Mouse (Mus musculus) spleen, adult 2 months (tissue): ENCODE data around the gene Bean1. TPM values are rescaled to one million over a fixed set of nuclear protein-coding genes. Genes with fewer than 3 reads are reported as not detected.

Experiments used
- DNase-seq, 2 experiments: peaks; one replicate each; pipeline versions ENCODE4 v3.0.0 to v3.0.0-alpha.2; 2012 to 2021; ENCODE audit warnings: low spot score in 2 of 2, low read depth in 1 of 2
- H3K27ac ChIP-seq: fragments of 200-500 bp; 2 replicates; pipeline ENCODE4 v1.5.1; 2012; ENCODE audit warnings: low read length, inconsistent platforms; ENCODE audit not compliant: insufficient read depth
- H3K27me3 ChIP-seq: fragments of 200-500 bp; 2 replicates; pipeline ENCODE4 v1.6.1; 2012; ENCODE audit warnings: mild to moderate bottlenecking, moderate library complexity, low read length, inconsistent platforms; ENCODE audit not compliant: control insufficient read depth, insufficient read depth
- H3K36me3 ChIP-seq: fragments of 200-500 bp; 2 replicates; pipeline ENCODE4 v1.6.1; 2012; ENCODE audit warnings: mild to moderate bottlenecking, low read length, inconsistent platforms; ENCODE audit not compliant: control insufficient read depth, insufficient read depth
- H3K4me1 ChIP-seq: fragments of 200-500 bp; 2 replicates; pipeline ENCODE4 v1.6.1; 2011; ENCODE audit warnings: inconsistent platforms; ENCODE audit not compliant: control insufficient read depth, insufficient read depth, insufficient read length
- H3K4me3 ChIP-seq: fragments of 200-500 bp; 2 replicates; pipeline ENCODE4 v1.5.1; 2011; ENCODE audit warnings: mild to moderate bottlenecking, inconsistent platforms; ENCODE audit not compliant: insufficient read depth, insufficient read length; ENCODE audit errors: extremely low read depth
- CTCF ChIP-seq: fragments of 200-500 bp; IDR thresholded peaks from 2 replicates; pipeline ENCODE4 v1.5.1; 2011; ENCODE audit warnings: mild to moderate bottlenecking, inconsistent platforms; ENCODE audit not compliant: insufficient read depth, insufficient read length, insufficient replicate concordance; ENCODE audit errors: extremely low read depth
- POLR2A ChIP-seq: fragments of 200-500 bp; IDR thresholded peaks from 2 replicates; pipeline ENCODE4 v1.6.1; 2011; ENCODE audit warnings: low read depth, low read length, inconsistent platforms
- WGBS: fragments of 180-500 bp; shearing (Covaris S2); methylation state at CpG from one replicate; pipeline ENCODE4 v1.1.7; 2018; 5-methylcytosine and 5-hydroxymethylcytosine counted together
- polyA plus RNA-seq: library from polyadenylated mRNA; depleted of rRNA; stranded (reverse); fragments of >200 nt; gene quantifications from 2 replicates; pipeline ENCODE4 v1.2.3, GENCODE M21; 2012

Gene Bean1
- polyA plus RNA-seq, 1 experiment: 0.72 TPM

DNA sequence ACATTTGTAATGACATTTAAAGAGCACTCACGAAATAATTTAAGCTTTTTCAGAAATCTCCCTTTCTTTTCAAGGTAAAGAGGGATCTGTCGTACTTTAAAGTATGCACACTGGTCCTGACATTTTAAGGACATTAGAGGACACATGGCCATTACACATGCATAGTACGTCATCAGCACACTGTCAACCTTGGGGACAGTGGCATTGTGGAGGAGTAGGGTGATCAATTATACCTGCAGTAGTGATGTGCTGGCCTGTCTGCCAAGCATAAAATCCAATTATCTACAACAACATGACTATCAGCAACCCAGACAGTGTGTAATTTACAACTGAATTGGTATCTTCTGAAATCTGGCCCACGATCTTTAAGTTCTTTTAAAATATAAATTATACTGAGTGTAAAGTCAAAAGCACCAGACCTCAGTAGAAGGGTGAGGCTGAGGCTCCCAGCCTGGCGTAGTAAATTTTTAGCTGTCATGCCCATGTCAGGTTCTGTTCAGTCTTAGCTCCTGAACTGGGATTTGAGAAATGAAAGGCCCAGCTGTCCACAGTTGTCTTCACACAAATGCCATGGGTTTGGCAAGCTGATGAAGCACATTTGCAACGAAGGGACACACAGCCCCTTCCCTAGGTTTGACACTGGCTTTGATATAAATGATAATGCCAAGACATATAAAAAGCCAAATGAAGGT is 20.7 kb downstream of the Bean1 start:
- Histone ChIP-seq H3K27me3 (no peaks in the 10 kb centered on the region), H3K4me3 (no peak overlapping the region), H3K4me1 (0 out of 2 replicates have a peak, but pooled peaks cover 2% of the 10 kb centered on the region), H3K27ac (no peak overlapping the region), H3K36me3 (no peaks in the 10 kb centered on the region)
- TF ChIP-seq CTCF: no peak
- TF ChIP-seq POLR2A: no peak
- no peak for DNase-seq
- 84% methylated on average over 6 of the region's 6 CpGs for WGBS

GRCm38 (mm10) chr8:104191496-104191895 is 21.3 kb downstream of the Bean1 start:
- DNase-seq: peak in 1 of 2 experiments; percentile 15
- Histone ChIP-seq H3K4me3 (no peak overlapping the region), H3K4me1 (0 out of 2 replicates have a peak, but pooled peaks cover 2% of the 10 kb centered on the region), H3K36me3 (no peaks in the 10 kb centered on the region), H3K27ac (no peak overlapping the region), H3K27me3 (no peaks in the 10 kb centered on the region)
- no peak for TF ChIP-seq POLR2A
- TF ChIP-seq CTCF: no peak
- 27% methylated on average over 11 of the region's 11 CpGs for WGBS

GRCm38 (mm10) chr8:104199802-104200201 is 29.6 kb downstream of the Bean1 start:
- no peak for DNase-seq
- WGBS: 18% methylated on average over 5 of the region's 5 CpGs
- Histone ChIP-seq H3K4me3 (no peak overlapping the region), H3K4me1 (peaks cover 3% of the 10 kb centered on the region; the same call in 1 of the 2 replicates), H3K27ac (no peak overlapping the region), H3K36me3 (no peaks in the 10 kb centered on the region), H3K27me3 (no peaks in the 10 kb centered on the region)
- TF ChIP-seq CTCF (no peak), POLR2A (no peak)

GRCm38 (mm10) chr8:104201622-104202021 is 31.4 kb downstream of the Bean1 start:
- Histone ChIP-seq H3K27me3 (no peaks in the 10 kb centered on the region), H3K4me1 (peaks cover 3% of the 10 kb centered on the region; the same call in 1 of the 2 replicates), H3K36me3 (no peaks in the 10 kb centered on the region), H3K27ac (no peak overlapping the region), H3K4me3 (no peak overlapping the region)
- 91% methylated on average over 3 of the region's 3 CpGs for WGBS
- no peak for DNase-seq
- no peak for TF ChIP-seq CTCF
- no peak for TF ChIP-seq POLR2A

- 93% methylated on average over 4 of the region's 4 CpGs for WGBS
- H3K27ac ChIP-seq: no peak overlapping the region
- no peaks in the 10 kb centered on the region for H3K36me3 ChIP-seq
- DNase-seq: no peak
- no peak overlapping the region for H3K4me3 ChIP-seq
- H3K27me3 ChIP-seq: no peaks in the 10 kb centered on the region
- TF ChIP-seq CTCF (no peak), POLR2A (no peak)
- H3K4me1 ChIP-seq: peaks cover 3% of the 10 kb centered on the region; the same call in 1 of the 2 replicates
These were observed 32.1 kb downstream of the Bean1 start for GRCm38 (mm10) chr8:104202320-104202719.

DNA sequence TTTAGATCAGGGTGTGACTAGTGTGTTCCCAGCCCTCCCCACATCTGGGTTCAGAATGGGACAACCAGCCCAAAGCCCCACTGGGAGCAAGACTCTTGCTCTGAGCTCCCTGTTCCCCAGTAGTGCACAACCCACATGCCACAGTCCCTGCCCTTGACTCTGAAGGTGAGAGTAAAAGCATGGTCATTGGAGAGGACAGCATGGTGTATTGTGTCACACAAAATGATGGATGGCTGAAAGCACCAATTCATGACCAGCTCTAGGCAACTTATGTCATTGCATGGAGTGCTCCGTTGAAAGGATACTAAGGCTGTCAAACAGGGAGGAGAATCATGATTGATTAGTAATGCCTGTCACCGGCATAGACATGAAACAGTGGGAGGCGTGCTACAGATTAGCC is 35.0 kb downstream of the Bean1 start:
- no peaks in the 10 kb centered on the region for H3K27me3 ChIP-seq
- no peak for DNase-seq
- H3K27ac ChIP-seq: no peak overlapping the region
- H3K4me3 ChIP-seq: no peak overlapping the region
- H3K36me3 ChIP-seq: no peaks in the 10 kb centered on the region
- WGBS: 79% methylated on average over 3 of the region's 3 CpGs
- no peak for TF ChIP-seq CTCF
- no peak for TF ChIP-seq POLR2A
- H3K4me1 ChIP-seq: peaks cover 2% of the 10 kb centered on the region; the same call in 1 of the 2 replicates

DNA sequence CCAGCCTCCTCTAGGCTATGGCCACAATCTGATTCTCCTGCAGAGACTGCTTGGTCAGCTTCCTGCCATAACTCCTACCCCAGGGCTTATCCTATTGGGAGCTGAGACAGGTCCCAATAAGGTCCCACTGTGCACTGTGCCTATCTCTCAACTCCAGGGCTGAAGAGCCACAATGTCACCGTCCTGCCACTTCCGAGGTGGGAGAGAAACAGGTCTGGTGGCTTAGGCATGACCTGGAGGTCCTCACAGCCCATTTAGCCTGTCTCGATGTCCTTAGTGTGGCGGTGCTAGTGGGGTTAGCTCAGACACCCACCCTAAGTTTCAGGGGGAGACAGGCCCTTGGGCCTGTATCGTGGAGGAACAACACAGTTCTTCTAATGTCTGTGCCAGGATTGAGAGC is 47.4 kb downstream of the Bean1 start:
- no peaks in the 10 kb centered on the region for H3K27me3 ChIP-seq
- no peaks in the 10 kb centered on the region; the same call in 1 of the 2 replicates for H3K4me1 ChIP-seq
- H3K4me3 ChIP-seq: no peak overlapping the region
- H3K36me3 ChIP-seq: no peaks in the 10 kb centered on the region
- TF ChIP-seq CTCF (no peak), POLR2A (no peak)
- no peak overlapping the region for H3K27ac ChIP-seq
- WGBS: 87% methylated on average over 5 of the region's 5 CpGs
- no peak for DNase-seq
